Mouse (Mus musculus): Measurements from ENCODE around the gene Cdk17. TPM values are rescaled to one million over a fixed set of nuclear protein-coding genes. Genes with fewer than 3 reads are reported as not detected.

The Cdk17 gene
- polyA plus RNA-seq, 1 experiment from 2014 or later = 17.2 TPM

DNA sequence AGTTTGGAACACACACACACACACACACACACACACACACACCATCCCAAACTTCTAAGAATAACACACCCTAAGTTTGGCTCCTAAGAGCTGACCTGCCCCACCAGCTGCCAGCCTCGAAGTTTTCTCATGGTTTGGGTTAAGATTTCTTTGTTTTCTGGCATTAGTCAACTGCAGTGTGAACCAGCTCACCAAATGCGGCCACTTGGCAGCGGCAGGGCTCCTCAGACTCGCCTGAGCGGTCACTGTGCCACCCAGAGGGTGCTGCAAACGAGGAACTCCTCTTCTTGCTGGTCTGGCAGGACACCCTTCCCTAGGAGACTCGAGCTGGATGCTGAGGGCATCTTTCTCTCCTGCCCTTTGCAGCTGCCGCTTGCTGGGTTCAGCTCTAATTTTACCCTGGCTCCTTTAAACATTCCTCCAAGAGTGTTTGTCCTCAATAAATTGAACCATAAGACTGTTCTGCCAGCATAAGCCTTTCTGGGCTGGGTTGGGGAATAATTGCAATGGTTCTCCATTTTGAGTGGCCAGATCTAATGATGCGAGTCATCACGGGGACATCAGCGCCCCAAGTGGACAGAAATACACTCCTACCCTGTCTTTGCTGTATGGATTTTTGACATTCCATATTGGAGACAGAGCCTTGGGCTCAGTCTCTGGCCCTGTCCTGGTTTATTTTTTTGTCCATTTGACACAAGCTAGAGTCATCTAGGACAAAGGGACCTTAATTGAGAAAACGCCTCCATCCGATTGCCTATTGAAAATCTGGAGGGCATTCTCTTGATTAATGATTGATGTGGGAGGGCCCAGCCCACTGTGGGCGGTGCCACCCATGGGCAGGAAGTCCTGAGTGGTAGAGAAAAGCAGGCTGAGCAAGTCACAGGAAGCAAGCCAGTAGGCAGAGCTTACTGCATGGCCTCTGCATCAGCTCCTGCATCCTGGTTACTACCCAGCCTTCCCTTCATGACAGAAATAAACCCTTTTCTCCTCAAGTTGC lies 112.6 kb downstream of the Cdk17 start:
- H3K27ac ChIP-seq = peak overlapping the region; percentile 54; the same call in 1 of the 2 replicates
- no peaks in the 10 kb centered on the region for H3K9me3 ChIP-seq (replicated peaks)
- no peak overlapping the region for H3K9ac ChIP-seq
- peaks cover 8% of the 10 kb centered on the region; the same call in 1 of the 2 replicates for H3K36me3 ChIP-seq
- H3K4me1 ChIP-seq = peaks cover 78% of the 10 kb centered on the region
- no peaks in the 10 kb centered on the region for H3K27me3 ChIP-seq
- ATAC-seq (replicated peaks; ENCODE audit: low FRiP score) = peak; percentile 52; the same call in 1 of the 2 replicates
- 71% methylated on average over 14 of the region's 14 CpGs for WGBS
- H3K4me3 ChIP-seq (replicated peaks) = no peak overlapping the region
- H3K4me2 ChIP-seq = no peak overlapping the region

DNA sequence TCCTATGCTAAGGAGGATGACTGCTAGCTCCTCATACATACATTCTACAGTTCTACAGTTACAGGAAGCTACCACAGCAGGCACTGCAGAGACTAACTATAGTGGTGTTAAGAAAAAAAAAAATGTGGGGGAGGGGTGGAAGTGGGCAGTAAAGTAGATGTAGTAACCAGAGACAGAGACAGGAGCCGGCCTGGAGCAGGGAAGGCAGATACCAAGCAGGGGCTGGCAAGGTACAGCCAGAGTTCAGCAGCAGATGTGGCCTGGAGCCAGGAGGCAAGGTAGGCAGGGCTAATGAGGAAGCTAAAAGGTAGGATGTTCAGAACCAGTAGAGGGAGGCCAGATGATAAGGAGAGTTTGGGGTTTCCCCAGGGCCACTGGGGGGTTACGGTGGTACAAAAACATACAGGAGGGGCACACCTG lies 113.6 kb downstream of the Cdk17 start:
- Histone ChIP-seq H3K9me3 (replicated peaks) (no peaks in the 10 kb centered on the region), H3K9ac (no peak overlapping the region), H3K27ac (peak overlapping the region; percentile 42; the same call in 1 of the 2 replicates), H3K27me3 (no peaks in the 10 kb centered on the region), H3K36me3 (peaks cover 13% of the 10 kb centered on the region), H3K4me3 (replicated peaks) (no peak overlapping the region), H3K4me1 (peaks cover 77% of the 10 kb centered on the region), H3K4me2 (no peak overlapping the region)
- WGBS = 47% methylated on average over 2 of the region's 2 CpGs
- ATAC-seq (replicated peaks; ENCODE audit: low FRiP score) = 0 out of 2 replicates have a peak, but pooled peaks have one; percentile 10

DNA sequence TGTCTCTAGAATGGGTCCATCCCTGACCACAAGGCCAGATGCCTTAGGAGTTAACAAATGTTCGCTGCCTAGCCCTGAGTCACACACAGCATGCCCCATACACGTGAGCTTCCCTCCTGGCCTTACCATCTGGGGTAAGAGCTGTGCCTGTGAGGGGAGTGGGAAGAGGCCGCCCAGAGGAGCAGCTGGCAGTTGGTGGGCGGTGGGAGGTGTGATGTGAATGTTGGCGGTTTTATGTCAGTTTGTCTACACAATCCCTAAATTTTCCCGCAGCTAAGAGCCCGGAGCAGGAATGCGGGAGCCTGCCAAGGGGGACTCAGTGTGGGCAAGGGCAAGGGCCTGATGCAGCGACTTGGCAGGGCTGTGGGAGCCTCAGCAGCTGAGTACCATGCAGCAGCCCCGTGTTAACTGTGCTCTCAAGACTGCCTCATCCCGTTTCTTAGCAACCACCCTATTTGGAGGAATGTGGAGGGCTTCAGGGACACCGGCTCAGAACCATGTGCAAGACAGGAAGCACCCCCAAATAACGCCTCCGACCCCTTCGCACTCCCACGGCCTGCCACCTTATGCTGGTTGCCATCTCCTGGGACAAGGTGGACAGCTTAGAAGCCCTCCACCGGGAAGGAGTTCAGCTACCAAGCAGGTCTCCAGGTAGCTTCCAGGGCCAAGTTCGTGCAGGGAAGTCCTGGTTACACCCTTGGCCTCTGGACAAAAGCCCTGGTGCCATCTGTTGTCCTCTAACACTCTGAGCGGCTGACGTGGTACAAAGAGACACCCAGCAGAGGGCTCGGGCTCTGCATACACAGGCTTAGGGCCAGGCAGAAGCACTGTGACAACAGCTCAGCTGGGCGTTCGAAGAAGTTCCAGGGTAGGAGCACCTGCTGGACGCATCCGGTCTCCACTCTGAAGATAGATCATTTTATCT lies 114.8 kb downstream of the Cdk17 start:
- ATAC-seq (replicated peaks; ENCODE audit: low FRiP score) = no peak
- no peaks in the 10 kb centered on the region for H3K9me3 ChIP-seq (replicated peaks)
- peaks cover 23% of the 10 kb centered on the region for H3K36me3 ChIP-seq
- WGBS = 55% methylated on average over 25 of the region's 25 CpGs
- H3K4me3 ChIP-seq (replicated peaks) = no peak overlapping the region
- H3K27me3 ChIP-seq = no peaks in the 10 kb centered on the region
- H3K4me2 ChIP-seq = peak overlapping the region; percentile 45; the same call in 1 of the 2 replicates
- H3K4me1 ChIP-seq = peaks cover 73% of the 10 kb centered on the region
- H3K27ac ChIP-seq = no peak overlapping the region
- H3K9ac ChIP-seq = no peak overlapping the region

DNA sequence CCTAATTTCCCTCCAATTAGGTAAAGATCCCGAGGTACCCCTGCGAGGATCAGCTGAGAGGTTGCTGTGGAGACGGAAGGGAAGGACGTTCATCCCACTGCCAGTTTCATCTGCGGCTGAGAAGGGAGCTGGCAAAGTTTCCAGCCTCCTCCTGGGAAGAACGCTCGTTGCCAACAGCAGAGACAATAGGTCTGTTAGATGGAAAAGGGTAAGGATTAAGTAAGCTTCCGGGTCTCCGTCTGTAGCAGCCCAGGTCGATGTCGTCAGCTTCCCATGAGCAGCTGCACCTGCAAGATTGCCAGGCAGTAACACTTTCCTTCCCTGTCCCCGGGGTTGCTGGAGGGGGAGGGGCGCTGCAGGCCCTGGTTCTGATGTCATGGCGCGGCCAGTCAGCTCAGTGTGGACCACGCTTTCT lies 115.7 kb downstream of the Cdk17 start:
- Histone ChIP-seq H3K27me3 (no peaks in the 10 kb centered on the region), H3K36me3 (peaks cover 32% of the 10 kb centered on the region), H3K4me2 (peak overlapping the region; percentile 45), H3K4me3 (replicated peaks) (peak overlapping the region; percentile 23), H3K9me3 (replicated peaks) (no peaks in the 10 kb centered on the region), H3K4me1 (peaks cover 77% of the 10 kb centered on the region), H3K9ac (no peak overlapping the region), H3K27ac (no peak overlapping the region)
- peak; percentile 24; the same call in 1 of the 2 replicates for ATAC-seq (replicated peaks; ENCODE audit: low FRiP score)
- 14% methylated on average over 16 of the region's 16 CpGs for WGBS

DNA sequence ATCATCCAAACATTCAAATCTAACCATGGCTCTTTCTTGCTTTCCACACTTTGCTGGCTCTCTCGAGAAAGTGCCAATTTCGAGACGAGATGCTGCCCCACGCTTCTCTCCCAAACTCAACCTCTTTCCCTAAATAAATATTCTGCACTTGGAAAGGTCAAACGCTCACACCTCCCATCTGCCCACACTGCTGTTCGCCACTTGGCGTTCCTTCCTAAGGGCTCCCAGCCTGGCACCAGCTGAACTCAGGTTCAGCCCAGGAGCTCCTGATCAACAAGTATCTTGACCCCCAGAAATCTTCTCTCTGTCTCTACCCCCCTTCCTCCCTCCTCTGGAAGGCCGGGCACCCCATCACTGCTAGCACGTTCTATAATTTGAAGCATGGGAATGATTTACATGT lies 116.2 kb downstream of the Cdk17 start:
- Histone ChIP-seq H3K9ac (no peak overlapping the region), H3K4me1 (peaks cover 79% of the 10 kb centered on the region), H3K36me3 (peaks cover 37% of the 10 kb centered on the region), H3K4me3 (replicated peaks) (peak overlapping the region; percentile 23), H3K27ac (peak overlapping the region; percentile 19; the same call in 1 of the 2 replicates), H3K9me3 (replicated peaks) (no peaks in the 10 kb centered on the region), H3K27me3 (no peaks in the 10 kb centered on the region), H3K4me2 (peak overlapping the region; percentile 45)
- WGBS = 26% methylated on average over 9 of the region's 9 CpGs
- ATAC-seq (replicated peaks; ENCODE audit: low FRiP score) = no peak

DNA sequence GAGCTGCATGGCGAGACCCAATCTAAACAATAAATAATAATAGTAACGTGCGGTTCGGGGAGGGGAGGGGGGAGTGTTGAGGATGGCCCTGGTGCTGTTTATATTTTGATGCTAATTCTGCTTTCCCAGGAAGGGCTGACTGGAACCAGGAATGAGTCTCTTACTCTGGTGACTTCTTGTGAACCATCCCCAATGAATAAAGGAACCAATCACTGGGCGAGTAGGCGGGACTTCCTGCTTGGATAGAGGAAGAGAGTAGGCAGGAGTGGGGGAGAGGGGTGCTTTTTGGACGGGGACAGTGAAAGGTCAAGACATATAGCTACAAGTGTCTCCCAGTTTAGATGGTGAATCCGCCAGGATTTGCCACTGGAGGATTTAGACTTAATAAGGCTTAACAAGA lies 117.7 kb downstream of the Cdk17 start:
- Histone ChIP-seq H3K36me3 (peaks cover 43% of the 10 kb centered on the region), H3K4me2 (no peak overlapping the region), H3K27me3 (no peaks in the 10 kb centered on the region), H3K9ac (no peak overlapping the region), H3K4me1 (peaks cover 81% of the 10 kb centered on the region), H3K27ac (no peak overlapping the region), H3K4me3 (replicated peaks) (no peak overlapping the region), H3K9me3 (replicated peaks) (no peaks in the 10 kb centered on the region)
- ATAC-seq (replicated peaks; ENCODE audit: low FRiP score) = no peak
- 77% methylated on average over 8 of the region's 8 CpGs for WGBS

DNA sequence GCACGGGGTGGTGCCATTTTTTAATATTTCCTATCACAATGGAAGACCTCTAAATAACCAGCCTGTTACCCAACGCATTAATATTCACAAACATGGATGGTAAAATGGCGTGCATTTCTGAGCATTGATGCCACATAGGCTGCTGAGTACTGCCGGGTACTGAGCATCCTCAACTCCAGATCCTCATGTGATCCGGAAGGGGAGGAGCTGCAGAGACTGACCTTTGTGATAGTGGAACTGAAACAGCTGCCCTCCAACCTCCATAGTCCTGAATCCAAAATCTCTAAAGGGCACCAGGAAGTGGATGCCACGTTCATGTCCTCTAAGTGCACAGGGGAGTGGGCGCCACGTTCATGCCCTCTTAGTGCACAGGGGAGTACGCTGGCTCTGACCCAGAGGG lies 118.4 kb downstream of the Cdk17 start:
- WGBS = 86% methylated on average over 9 of the region's 9 CpGs
- Histone ChIP-seq H3K4me2 (no peak overlapping the region), H3K36me3 (peaks cover 50% of the 10 kb centered on the region), H3K27me3 (no peaks in the 10 kb centered on the region), H3K4me1 (peaks cover 80% of the 10 kb centered on the region), H3K9ac (no peak overlapping the region), H3K27ac (no peak overlapping the region), H3K9me3 (replicated peaks) (no peaks in the 10 kb centered on the region), H3K4me3 (replicated peaks) (no peak overlapping the region)
- no peak for ATAC-seq (replicated peaks; ENCODE audit: low FRiP score)

DNA sequence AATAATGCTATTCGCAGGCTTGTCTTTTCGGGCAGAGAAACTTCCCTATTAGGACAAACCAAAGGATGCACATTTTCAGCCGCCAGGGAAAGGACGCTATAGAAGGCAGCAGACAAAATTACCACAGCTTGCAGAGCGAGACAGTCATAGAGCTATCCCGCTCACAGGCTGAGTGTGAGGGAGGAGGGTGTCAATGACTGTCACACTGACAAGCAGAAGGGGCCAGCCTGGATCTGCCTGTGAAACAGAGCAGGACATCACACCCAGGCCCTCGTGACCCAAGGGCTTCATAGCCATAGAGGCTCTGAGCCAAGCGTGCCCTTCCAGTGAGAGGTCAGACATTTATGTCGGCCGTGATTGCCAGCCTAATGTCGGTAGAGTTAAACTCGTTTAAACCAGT lies 119.9 kb downstream of the Cdk17 start:
- H3K36me3 ChIP-seq = peaks cover 58% of the 10 kb centered on the region
- H3K9me3 ChIP-seq (replicated peaks) = no peaks in the 10 kb centered on the region
- peak overlapping the region; percentile 32; the same call in 1 of the 2 replicates for H3K27ac ChIP-seq
- H3K9ac ChIP-seq = no peak overlapping the region
- H3K27me3 ChIP-seq = no peaks in the 10 kb centered on the region
- peaks cover 80% of the 10 kb centered on the region for H3K4me1 ChIP-seq
- 49% methylated on average over 12 of the region's 12 CpGs for WGBS
- H3K4me2 ChIP-seq = no peak overlapping the region
- peak; percentile 33; the same call in 1 of the 2 replicates for ATAC-seq (replicated peaks; ENCODE audit: low FRiP score)
- no peak overlapping the region for H3K4me3 ChIP-seq (replicated peaks)

DNA sequence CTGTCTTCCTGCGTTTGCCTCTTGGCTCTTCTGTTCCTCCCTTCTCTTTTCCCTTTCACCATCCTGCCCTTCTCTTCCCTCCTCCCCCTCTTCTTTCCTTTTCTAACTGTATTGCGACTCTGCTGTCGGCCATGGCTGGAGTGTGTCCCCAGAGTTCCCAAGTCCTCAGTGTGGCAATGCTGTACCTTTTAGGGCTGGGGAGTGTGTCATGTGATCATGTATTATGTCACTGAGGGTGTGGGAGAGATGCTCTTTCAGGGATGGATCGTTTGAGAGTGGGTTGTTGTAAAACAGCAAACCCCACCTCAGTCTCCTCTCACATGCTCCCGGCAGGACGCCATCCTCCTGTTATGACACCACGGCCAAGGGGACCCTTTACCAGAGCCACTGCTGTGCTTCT lies 120.4 kb downstream of the Cdk17 start:
- H3K36me3 ChIP-seq = peaks cover 58% of the 10 kb centered on the region
- no peak for ATAC-seq (replicated peaks; ENCODE audit: low FRiP score)
- H3K4me3 ChIP-seq (replicated peaks) = no peak overlapping the region
- no peak overlapping the region for H3K4me2 ChIP-seq
- H3K27me3 ChIP-seq = no peaks in the 10 kb centered on the region
- peaks cover 78% of the 10 kb centered on the region for H3K4me1 ChIP-seq
- no peaks in the 10 kb centered on the region for H3K9me3 ChIP-seq (replicated peaks)
- WGBS = 53% methylated on average over 7 of the region's 7 CpGs
- H3K27ac ChIP-seq = 0 out of 2 replicates have a peak overlapping the region, but pooled peaks have one; percentile 32
- no peak overlapping the region for H3K9ac ChIP-seq

DNA sequence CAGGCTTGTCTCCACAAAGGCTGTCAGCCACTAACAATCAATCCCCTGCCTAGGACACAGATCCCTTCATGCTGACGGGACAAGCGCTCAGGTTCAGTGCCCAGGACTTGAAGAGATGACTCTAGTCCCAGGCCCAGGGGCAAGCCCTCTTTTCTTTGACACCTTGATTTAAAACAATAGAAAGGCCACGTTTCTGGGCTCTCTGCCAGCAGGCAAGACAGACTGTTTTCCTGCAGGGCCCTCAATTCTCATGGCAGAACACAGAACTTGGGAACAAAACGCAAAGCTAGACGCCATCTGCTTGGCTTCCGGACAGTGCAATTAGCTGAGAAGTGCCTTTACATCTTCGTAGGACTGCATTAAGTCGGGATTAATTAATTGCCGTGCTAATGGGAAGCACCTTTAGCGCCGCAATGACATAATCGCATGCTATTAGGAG lies 121.9 kb downstream of the Cdk17 start:
- 0 out of 2 replicates have a peak overlapping the region, but pooled peaks have one; percentile 4 for H3K4me2 ChIP-seq
- H3K4me1 ChIP-seq = peaks cover 72% of the 10 kb centered on the region
- peak; percentile 71 for ATAC-seq (replicated peaks; ENCODE audit: low FRiP score)
- peak overlapping the region; percentile 38 for H3K27ac ChIP-seq
- WGBS = 26% methylated on average over 12 of the region's 12 CpGs
- H3K4me3 ChIP-seq (replicated peaks) = no peak overlapping the region
- no peaks in the 10 kb centered on the region for H3K27me3 ChIP-seq
- H3K9ac ChIP-seq = no peak overlapping the region
- peaks cover 58% of the 10 kb centered on the region for H3K36me3 ChIP-seq
- no peaks in the 10 kb centered on the region for H3K9me3 ChIP-seq (replicated peaks)

DNA sequence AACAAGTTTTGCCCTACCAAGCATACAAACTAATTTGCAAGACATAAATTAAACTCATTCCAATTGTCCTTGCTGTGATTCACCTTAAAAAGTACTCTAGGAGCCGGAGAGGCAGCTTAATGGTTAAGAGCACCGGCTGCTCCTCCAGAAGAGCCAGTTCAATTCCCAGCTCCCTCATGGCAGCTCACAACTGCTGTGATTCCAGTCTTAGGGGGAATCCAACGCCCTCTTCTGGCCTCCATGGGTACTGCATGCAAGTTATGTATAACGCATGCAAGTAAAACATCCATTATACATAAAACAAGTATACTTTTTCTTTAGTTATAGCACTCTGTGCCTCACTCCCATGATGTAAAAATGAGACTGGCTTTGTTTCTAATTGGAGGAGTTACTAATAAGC lies 122.6 kb downstream of the Cdk17 start:
- H3K9me3 ChIP-seq (replicated peaks) = no peaks in the 10 kb centered on the region
- ATAC-seq (replicated peaks; ENCODE audit: low FRiP score) = no peak
- H3K27ac ChIP-seq = peak overlapping the region; percentile 38
- no peak overlapping the region for H3K4me2 ChIP-seq
- peaks cover 53% of the 10 kb centered on the region for H3K36me3 ChIP-seq
- 69% methylated on average over 4 of the region's 4 CpGs for WGBS
- no peak overlapping the region for H3K9ac ChIP-seq
- H3K4me1 ChIP-seq = peaks cover 73% of the 10 kb centered on the region
- H3K27me3 ChIP-seq = no peaks in the 10 kb centered on the region
- H3K4me3 ChIP-seq (replicated peaks) = no peak overlapping the region
